Mouse (Mus musculus) lung, postnatal 0 days (tissue): ENCODE data around the gene Acat3. TPM values are rescaled to one million over a fixed set of nuclear protein-coding genes. Genes with fewer than 3 reads are reported as not detected.

Source experiments
- ATAC-seq: fragments of 200-750 bp; cut with Nextera tagmentation; 2 replicates; pipeline ENCODE4 v1.8.0; 2017; ENCODE audit warnings: moderate library complexity
- DNase-seq: peaks from one replicate; pipeline ENCODE4 v3.0.0-alpha.2; 2016; ENCODE audit warnings: low spot score
- H3K27ac ChIP-seq: fragments of 300-500 bp; sonication (generic); 2 replicates; pipeline ENCODE4 v1.5.1; 2014; ENCODE audit warnings: antibody characterized with exemption, mild to moderate bottlenecking, low read length, mixed read lengths
- H3K27me3 ChIP-seq: fragments of 300-500 bp; sonication (generic); replicated peaks from 2 replicates; pipeline ENCODE4 v1.6.1; 2014; ENCODE audit warnings: low read length, mixed read lengths; ENCODE audit not compliant: insufficient read depth
- H3K36me3 ChIP-seq: fragments of 300-500 bp; sonication (generic); 2 replicates; pipeline ENCODE4 v1.6.1; 2014; ENCODE audit warnings: low read length, mixed read lengths; ENCODE audit not compliant: insufficient read depth
- H3K4me1 ChIP-seq: fragments of 300-500 bp; sonication (generic); 2 replicates; pipeline ENCODE4 v1.6.1; 2014; ENCODE audit warnings: antibody characterized with exemption, low read depth, low read length, mixed read lengths; ENCODE audit not compliant: insufficient read depth
- H3K4me2 ChIP-seq: fragments of 300-500 bp; sonication (generic); replicated peaks from 2 replicates; pipeline ENCODE4 v1.6.1; 2014; ENCODE audit warnings: low read depth, mild to moderate bottlenecking, low read length, moderate library complexity, mixed read lengths
- H3K4me3 ChIP-seq: fragments of 300-500 bp; sonication (generic); 2 replicates; pipeline ENCODE4 v1.5.1; 2014; ENCODE audit warnings: low read depth, low read length
- H3K9ac ChIP-seq: fragments of 300-500 bp; sonication (generic); replicated peaks from 2 replicates; pipeline ENCODE4 v1.6.1; 2014; ENCODE audit warnings: low read depth, mild to moderate bottlenecking
- H3K9me3 ChIP-seq: fragments of 300-500 bp; sonication (generic); 2 replicates; pipeline ENCODE4 v1.6.1; 2016; ENCODE audit warnings: low read length, mixed read lengths
- CTCF ChIP-seq: IDR thresholded peaks from 2 replicates; pipeline ENCODE4 v1.5.1; 2016; ENCODE audit warnings: antibody characterized with exemption, mild to moderate bottlenecking
- EP300 ChIP-seq: IDR thresholded peaks from 2 replicates; pipeline ENCODE4 v1.6.1; 2016; ENCODE audit warnings: antibody characterized with exemption, mild to moderate bottlenecking, control low read depth
- WGBS: fragments of 180-500 bp; shearing (Covaris S2); extraction: QIAGEN DNeasy Blood & Tissue Kit; methylation state at CpG from one replicate; pipeline ENCODE4 v1.1.7; 2014; 5-methylcytosine and 5-hydroxymethylcytosine counted together
- polyA plus RNA-seq: library from polyadenylated mRNA; unstranded; fragments of >200 nt; fragmentation: Nextera tagmentation; extraction: Ambion mirVana; gene quantifications from 2 replicates; pipeline ENCODE4 v1.2.1, GENCODE M21; 2015

Acat3 gene
- polyA plus RNA-seq, 1 experiment from 2014 or later, result 0.39 TPM

GRCm38 (mm10) chr17:12886620-12887019 lies 53.8 kb downstream of the Acat3 start:
- no peaks in the 10 kb centered on the region for H3K27me3 ChIP-seq
- H3K4me2 ChIP-seq, result no peak overlapping the region
- H3K4me3 ChIP-seq, result no peak overlapping the region
- no peaks in the 10 kb centered on the region for H3K4me1 ChIP-seq
- H3K9ac ChIP-seq, result no peak overlapping the region
- 0 out of 2 replicates have a peak, but pooled peaks have one; percentile 50 for ATAC-seq
- TF ChIP-seq CTCF (peak; percentile 7; the same call in 1 of the 2 replicates), EP300 (no peak)
- DNase-seq, result peak; percentile 11
- no peaks in the 10 kb centered on the region for H3K9me3 ChIP-seq
- H3K27ac ChIP-seq, result no peak overlapping the region
- 41% methylated on average over 6 of the region's 6 CpGs for WGBS
- H3K36me3 ChIP-seq, result no peaks in the 10 kb centered on the region

- Histone ChIP-seq H3K4me3 (no peak overlapping the region), H3K36me3 (no peaks in the 10 kb centered on the region), H3K27ac (no peak overlapping the region), H3K9ac (no peak overlapping the region), H3K9me3 (no peaks in the 10 kb centered on the region), H3K4me2 (no peak overlapping the region), H3K27me3 (no peaks in the 10 kb centered on the region), H3K4me1 (no peaks in the 10 kb centered on the region)
- peak; percentile 28 for TF ChIP-seq CTCF
- no peak for TF ChIP-seq EP300
- 93% methylated on average over 1 of the region's 1 CpGs for WGBS
- no peak for DNase-seq
- ATAC-seq, result no peak
Observed at GRCm38 (mm10) chr17:12881216-12881615, 59.2 kb downstream of the Acat3 start.

GRCm38 (mm10) chr17:12880178-12880577 lies 60.2 kb downstream of the Acat3 start:
- WGBS, result 3% methylated on average over 14 of the region's 14 CpGs
- no peak overlapping the region for H3K4me3 ChIP-seq
- H3K9ac ChIP-seq, result no peak overlapping the region
- no peaks in the 10 kb centered on the region for H3K27me3 ChIP-seq
- H3K36me3 ChIP-seq, result no peaks in the 10 kb centered on the region
- H3K27ac ChIP-seq, result no peak overlapping the region
- H3K4me1 ChIP-seq, result no peaks in the 10 kb centered on the region
- DNase-seq (peak; percentile 93), ATAC-seq (peak; percentile 85)
- H3K4me2 ChIP-seq, result peak overlapping the region; percentile 44
- TF ChIP-seq EP300, result no peak
- TF ChIP-seq CTCF, result peak; percentile 89
- no peaks in the 10 kb centered on the region for H3K9me3 ChIP-seq

- Histone ChIP-seq H3K4me2 (no peak within 1 kb of the TSS), H3K9ac (no peak within 1 kb of the TSS), H3K9me3 (no peaks in the 10 kb centered on the region), H3K27me3 (0 out of 2 replicates have a peak, but pooled peaks cover 4% of the 10 kb centered on the region), H3K27ac (no peak within 1 kb of the TSS), H3K4me3 (no peak within 1 kb of the TSS), H3K36me3 (no peaks in the 10 kb centered on the region), H3K4me1 (no peaks in the 10 kb centered on the region)
- ATAC-seq, result no peak
- no peak for TF ChIP-seq EP300
- no peak for TF ChIP-seq CTCF
- 63% methylated on average over 5 of the region's 5 CpGs for WGBS
- DNase-seq, result no peak
Observed at GRCm38 (mm10) chr17:12875734-12876133, 64.7 kb downstream of the Acat3 start, which contains the start of gene Mrgprh. Gene Mrgprh, plus strand, starts transcription at chr17:12876034.

Other genes with a start within 250 kb of the Acat3 start
- gene Igf2r, start 170.9 kb downstream of the Acat3 start, polyA plus RNA-seq, result 26.7 and 27.9 TPM in 2 replicates
- gene Mas1, start 72.5 kb downstream of the Acat3 start, polyA plus RNA-seq, result 0.14 and 0.54 TPM in 2 replicates
- not detected in 2 replicates for gene Mrgprh, start 64.6 kb downstream of the Acat3 start, polyA plus RNA-seq
- 0.51 and 0.75 TPM in 2 replicates for gene Pnldc1, start 30.4 kb downstream of the Acat3 start, polyA plus RNA-seq
- gene Tcp1, start 24.9 kb downstream of the Acat3 start, polyA plus RNA-seq, result 155 and 174 TPM in 2 replicates
- gene Mrpl18, start 24.3 kb downstream of the Acat3 start, polyA plus RNA-seq, result 70.2 and 72.9 TPM in 2 replicates
- 42.8 and 46.0 TPM in 2 replicates for gene Acat2, start 20.1 kb upstream of the Acat3 start, polyA plus RNA-seq
- 127 and 131 TPM in 2 replicates for gene Wtap, start 53.6 kb upstream of the Acat3 start, polyA plus RNA-seq
- gene Sod2, start 66.2 kb upstream of the Acat3 start, polyA plus RNA-seq, result 195 and 289 TPM in 2 replicates
- not detected in 2 replicates for gene Gpr31b, start 111.7 kb upstream of the Acat3 start, polyA plus RNA-seq
- gene Tcp10b, start 120.5 kb upstream of the Acat3 start, polyA plus RNA-seq, result 0.18 and 0.23 TPM in 2 replicates
- gene Unc93a, start 191.2 kb upstream of the Acat3 start, polyA plus RNA-seq, result not detected in 2 replicates